Mouse (Mus musculus) erythroblast, adult 5-6 weeks (primary cell): ENCODE results near the gene Skap1. TPM values are rescaled to one million over a fixed set of nuclear protein-coding genes. Genes with fewer than 3 reads are reported as not detected.

Source experiments
- ATAC-seq: replicated peaks from 2 replicates; pipeline ENCODE4 v1.8.0; 2016; ENCODE audit warnings: moderate number of reproducible peaks, mild to moderate bottlenecking, moderate TSS enrichment, inconsistent platforms; ENCODE audit not compliant: poor library complexity, low FRiP score, severe bottlenecking
- total RNA-seq, 2 experiments: library from RNA; stranded (forward) in 1 of 2; stranded (reverse) in 1 of 2; fragments of 150-400 nt in 1 of 2; fragments of 200-764, 138-1000 nt in 1 of 2; gene quantifications; 2 replicates each; pipeline versions ENCODE4 v1.2.3 to v1.2.4; 2015 to 2017; ENCODE audit warnings: low replicate concordance in 2 of 2

Skap1 gene
- total RNA-seq, 2 experiments from 2014 or later, result not detected

DNA sequence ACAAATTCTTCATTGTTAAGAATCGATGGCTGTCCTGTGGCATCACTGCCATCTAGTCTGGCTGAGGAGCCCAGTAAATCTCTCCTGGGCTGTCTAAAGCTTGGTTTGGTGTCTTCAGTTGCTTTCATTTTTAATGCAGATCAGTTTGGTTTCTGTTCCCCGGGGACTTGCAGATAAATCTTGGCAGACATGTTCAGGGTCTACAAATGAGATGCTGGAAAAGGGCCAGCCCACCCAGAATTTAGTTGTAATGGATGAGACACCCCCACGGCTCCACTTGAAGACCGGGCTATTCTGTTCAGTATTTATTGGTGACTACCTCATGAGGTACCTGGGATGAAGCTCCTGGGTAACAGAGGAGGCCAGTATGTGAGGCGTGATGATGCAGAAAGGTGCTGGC is 265.9 kb downstream of the Skap1 start:
- no peak for ATAC-seq

DNA sequence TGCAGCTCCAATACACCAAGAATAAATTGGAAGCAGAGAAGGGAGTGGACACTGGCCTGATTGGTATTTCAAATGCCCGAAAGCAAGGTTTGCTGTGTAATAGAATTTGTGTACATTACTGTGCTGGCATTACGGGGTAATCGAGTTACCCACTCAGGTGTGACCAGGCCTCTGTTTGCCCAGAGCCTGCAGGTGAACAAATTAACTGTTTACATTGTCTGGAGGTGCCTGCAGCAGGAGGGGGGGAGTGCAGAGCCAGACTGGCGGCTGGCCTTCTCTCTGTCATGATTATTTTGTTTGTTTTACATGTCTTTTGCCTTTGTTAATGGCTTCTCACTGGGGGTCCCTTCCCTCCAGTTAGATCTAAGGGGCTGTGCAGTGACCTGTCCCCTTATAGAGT is 268.3 kb downstream of the Skap1 start:
- no peak for ATAC-seq

GRCm38 (mm10) chr11:96735908-96736307 is 271.5 kb downstream of the Skap1 start:
- no peak for ATAC-seq

DNA sequence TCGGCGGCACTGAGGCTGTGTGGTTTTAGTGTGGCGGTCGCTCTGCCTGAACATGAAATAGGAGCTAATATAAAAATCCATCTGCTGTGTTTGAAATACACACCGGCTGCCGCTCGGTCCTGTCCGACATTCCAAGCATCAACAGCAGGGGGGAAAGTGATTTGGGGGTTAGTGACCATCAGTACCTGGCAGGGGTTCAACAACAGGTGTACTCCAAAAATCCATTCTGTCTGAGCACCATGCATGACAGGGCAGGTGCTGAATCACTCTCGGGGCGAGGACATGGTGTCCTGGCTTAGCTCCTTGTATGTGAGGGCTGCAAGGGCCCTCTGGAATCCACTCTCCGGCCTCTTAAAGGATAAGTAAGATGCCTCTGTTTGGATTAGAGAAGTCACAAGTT is 272.0 kb downstream of the Skap1 start:
- ATAC-seq, result no peak

GRCm38 (mm10) chr11:96737673-96738471 is 273.5 kb downstream of the Skap1 start:
- no peak for ATAC-seq

DNA sequence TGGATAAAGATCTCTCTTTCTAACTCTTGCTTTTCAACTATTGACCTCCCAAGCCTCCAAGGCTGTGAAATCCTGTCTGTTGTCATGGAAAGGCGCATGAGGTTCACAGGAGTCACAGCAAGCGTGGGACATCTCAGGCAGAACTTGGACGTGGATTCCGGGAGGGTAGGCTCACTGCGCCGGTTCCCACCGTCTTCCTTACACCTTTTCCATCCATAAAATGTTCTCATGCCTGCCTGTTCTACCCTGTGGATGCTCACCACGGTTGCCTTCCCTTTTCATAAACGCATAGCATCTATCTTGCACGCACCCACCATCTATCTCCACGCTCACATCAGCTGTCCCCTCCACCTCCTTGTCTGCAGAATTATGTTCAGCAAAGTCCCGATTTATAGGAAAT is 276.4 kb downstream of the Skap1 start:
- ATAC-seq, result no peak

DNA sequence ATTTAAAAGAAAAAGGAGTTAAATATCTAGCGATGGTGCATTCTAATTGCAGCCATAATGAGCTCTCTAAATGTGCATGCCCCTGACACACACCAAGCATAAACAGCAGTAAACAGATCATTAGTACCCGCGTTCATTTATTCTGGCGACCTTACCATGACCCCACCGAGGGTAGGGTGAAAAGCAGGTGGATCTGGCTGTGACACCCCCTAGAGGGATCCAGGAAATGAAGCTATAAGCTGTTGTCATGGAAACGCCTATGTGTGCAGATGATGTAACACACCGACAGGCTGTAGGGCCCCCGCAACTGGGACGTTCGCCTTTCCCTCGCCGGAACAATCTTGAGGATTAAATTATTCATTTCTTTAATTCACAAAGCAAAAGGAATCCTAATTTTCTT is 277.6 kb downstream of the Skap1 start:
- ATAC-seq, result no peak

- no peak for ATAC-seq
Measured at GRCm38 (mm10) chr11:96743000-96743399, 278.6 kb downstream of the Skap1 start.

GRCm38 (mm10) chr11:96743891-96744290 is 279.5 kb downstream of the Skap1 start:
- ATAC-seq, result no peak

DNA sequence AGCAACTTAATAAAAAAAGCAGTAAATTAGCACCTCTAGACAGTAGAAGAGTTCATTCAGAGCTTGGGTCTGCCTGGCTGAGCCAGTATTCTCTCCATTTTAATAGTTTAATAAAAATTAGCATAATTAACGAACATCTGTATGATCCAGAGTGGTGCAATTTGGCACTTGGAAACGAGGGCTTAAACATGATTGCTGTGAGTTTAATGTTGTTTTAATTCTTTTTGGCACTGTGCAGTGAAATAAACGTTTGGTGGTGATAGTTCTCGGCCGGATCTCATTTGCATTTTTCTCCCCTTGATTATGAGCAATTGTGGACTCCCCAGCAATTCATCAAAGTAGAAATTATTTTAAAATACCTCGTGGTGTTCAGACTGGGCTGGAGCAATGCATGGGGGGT is 282.3 kb downstream of the Skap1 start:
- ATAC-seq, result no peak

DNA sequence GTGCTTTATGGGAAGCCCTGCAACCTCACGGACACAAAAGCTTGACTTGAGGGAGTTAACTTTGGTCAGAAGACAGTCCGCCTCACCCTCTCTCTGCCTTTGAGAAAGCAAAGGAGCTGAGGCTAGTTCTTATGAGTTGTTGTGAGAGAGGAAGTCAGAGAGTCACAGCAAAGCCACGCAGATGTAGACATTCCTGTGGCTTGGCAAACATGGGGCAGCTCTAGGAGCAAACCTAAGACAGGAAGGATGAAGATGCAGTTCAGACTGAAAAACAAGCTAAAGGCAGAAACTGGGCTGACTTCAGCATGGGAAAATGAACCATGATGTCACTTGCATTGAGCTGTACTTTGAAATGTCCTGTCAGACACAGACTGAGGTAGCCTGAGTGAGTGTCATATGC is 283.2 kb downstream of the Skap1 start:
- ATAC-seq, result no peak

DNA sequence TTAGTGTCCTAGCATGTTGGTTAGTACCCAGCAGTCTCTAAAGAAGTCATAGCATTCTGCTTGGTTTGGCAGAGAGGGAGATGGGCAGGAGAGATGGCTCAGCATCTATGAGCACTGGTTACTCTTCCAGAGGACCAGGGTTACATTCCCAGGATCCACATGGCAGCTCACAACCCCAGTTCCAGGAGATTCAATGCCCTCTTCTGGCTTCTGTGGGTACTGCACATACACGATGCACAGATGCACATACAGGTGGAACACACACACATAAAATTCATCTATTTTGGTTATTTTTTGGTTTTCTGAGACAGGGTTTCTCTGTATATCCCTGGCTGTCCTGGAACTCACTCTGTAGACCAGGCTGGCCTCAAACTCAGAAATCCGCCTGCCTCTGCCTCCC is 290.9 kb downstream of the Skap1 start:
- ATAC-seq, result peak; percentile 42; the same call in 1 of the 2 replicates

DNA sequence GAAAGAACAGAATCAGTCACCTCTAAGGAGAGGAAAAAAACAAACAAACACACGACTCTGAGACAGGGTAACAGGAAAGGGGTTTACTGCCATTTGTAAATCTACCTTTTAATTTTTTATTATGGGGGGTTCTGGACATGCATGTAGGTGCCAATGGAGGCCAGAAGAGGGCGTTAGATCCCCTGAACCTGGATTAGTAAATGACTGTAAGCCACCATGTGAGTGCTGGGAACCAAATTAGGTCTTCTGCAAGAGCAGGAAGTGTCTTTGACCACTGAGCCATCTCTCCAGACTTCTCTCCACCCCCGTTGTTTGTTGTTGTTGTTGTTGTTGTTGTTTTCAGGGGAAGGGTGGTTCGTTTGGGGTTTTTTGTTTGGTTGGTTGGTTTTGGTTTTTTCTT is 293.0 kb downstream of the Skap1 start:
- no peak for ATAC-seq

DNA sequence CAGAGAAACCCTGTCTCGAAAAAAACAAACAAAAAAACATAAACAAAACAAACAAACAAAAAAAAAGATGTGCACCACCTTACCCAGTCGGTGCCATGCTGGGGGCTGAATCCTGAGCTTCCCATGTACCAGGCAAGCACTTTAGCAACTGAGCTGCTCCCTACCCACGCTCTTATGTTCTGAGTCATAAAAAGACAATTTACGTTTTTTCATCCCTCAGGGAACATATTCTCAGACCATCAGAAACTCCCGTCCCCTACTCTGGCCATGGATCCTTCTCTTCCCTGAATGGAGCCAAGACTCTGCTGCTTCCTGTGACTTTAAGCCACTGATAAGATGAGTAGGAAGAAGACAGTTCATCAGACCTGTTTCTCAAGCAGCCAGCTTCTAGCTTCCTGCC is 294.0 kb downstream of the Skap1 start:
- no peak for ATAC-seq

- peak; percentile 73 for ATAC-seq
Measured at GRCm38 (mm10) chr11:96760042-96760441, 295.6 kb downstream of the Skap1 start.

DNA sequence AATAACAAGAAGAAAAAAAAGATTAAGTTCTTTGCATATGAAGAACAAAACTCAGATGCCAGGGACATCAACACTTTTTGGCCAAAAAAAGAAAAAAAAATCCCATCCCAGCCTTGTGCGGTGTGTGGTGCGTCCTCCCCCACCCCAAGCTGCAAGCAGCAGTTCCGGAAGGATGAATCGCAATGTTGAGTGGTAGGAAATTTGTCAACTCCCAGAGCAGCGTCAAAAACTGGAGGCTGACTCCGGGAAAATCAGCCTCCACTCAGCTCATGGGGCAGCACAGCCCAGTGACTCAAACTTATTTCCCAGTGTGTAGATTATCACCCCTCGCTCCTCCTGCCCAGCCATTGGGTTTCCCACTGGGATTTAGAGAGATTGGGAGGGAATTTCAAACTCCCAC is 297.6 kb downstream of the Skap1 start:
- ATAC-seq, result no peak

- no peak for ATAC-seq
Measured at GRCm38 (mm10) chr11:96762742-96763470, 298.5 kb downstream of the Skap1 start.

GRCm38 (mm10) chr11:96764511-96765350 is 300.3 kb downstream of the Skap1 start:
- no peak for ATAC-seq

- no peak for ATAC-seq
Measured at GRCm38 (mm10) chr11:96765645-96766044, 301.3 kb downstream of the Skap1 start.

- no peak for ATAC-seq
Measured at GRCm38 (mm10) chr11:96766555-96766954, 302.2 kb downstream of the Skap1 start.
